Mouse (Mus musculus) gastrocnemius, postnatal 36 days (tissue): ENCODE results near the gene Gm6614. TPM values are rescaled to one million over a fixed set of nuclear protein-coding genes. Genes with fewer than 3 reads are reported as not detected.
"Not testable (repeated sequence)": the region's sequence is repeated elsewhere in the genome, so short reads cannot be mapped to it uniquely, and the experiment has no call there.

ENCODE experiments used
- DNase-seq, 2 experiments: peaks; one replicate each; pipeline ENCODE4 v3.0.0; 2022
- intact Hi-C: fragments of 180-260 bp; cut with DNase I; formaldehyde crosslinking; loops from one replicate; pipeline ENCODE4 v1.15.1; 2025
- long read RNA-seq, 2 experiments: library from polyadenylated mRNA; stranded (forward); transcript quantifications; one replicate each; pipeline ENCODE4 v2.0.0; 2021
- total RNA-seq, 2 experiments: library from RNA; stranded (reverse); gene quantifications; 2 replicates each; pipeline ENCODE4 v1.2.3; 2021

Gm6614 gene
- not detected for total RNA-seq
- long read RNA-seq, experiment 1 = 0 reads
- long read RNA-seq, experiment 2 = 0 reads

DNA sequence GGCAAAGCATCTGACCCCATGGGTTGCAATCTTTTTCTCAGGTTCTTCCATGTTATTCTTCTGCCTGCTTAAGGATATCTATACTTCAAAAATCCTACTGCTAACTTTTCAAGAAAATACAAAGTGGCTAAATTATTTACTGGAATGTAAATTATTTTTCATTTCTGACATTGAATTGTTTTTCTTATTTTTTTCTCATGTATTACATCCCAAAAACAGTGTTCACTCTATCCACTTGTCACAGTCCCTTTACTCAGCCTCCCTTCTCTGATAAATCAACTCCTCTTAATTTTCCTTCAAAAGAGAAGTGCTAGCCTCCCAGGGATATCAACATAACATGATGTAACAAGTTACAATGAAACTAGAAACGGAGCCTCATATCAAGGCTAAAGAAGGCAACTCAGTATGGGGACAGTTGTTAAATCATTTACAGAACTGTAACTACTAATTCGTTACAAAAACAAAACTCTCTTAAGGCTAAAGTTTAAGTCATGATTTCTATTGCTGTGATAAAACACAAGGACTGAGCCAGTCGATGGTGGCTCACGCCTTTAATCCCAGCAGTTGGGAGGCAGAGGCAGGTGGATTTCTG is at the start of gene Gm6614:
TSS of gene Gm6614 (minus strand) at position 51 of the 592 bp plus-strand sequence.
- DNase-seq = no peak
- intact Hi-C loops = no loop called here

DNA sequence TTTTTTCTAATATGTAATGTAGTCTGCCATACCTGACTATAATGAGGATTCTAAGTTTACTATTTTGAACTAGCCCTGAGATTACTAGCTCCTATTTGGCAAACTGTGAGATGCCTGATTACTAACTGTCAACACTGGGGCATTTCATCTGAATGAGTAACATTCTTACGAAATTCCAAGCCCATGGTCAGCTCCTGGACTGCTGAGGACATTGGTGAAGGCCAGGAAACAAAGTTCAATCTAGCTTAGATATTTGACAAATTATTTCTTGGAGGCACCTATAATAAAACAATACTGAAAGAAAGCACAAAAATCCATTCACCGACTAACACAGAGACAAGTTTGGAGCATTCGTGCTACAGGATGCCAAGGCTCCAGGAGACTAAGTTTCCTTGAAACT is 47.1 kb upstream of the Gm6614 start:
- DNase-seq, intact Hi-C loops: not testable (repeated sequence)

DNA sequence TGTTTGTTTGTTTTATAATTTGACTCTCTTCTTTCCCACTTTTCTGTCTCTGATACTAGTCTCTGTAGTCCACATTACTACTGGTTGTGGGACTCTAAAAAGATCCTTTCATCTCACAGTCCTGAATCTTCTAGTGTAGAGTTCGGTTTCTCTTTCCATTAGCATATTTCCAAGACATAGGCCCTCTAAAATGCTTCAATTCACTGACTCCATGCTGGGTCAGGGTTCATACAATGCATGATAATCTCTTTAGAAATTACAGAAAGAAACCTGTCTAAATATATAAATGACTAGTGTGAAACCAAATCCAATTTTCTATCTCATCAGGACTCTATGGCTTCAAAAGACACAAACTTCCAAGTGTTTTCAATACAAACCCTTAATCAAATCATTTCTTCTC is 36.5 kb upstream of the Gm6614 start:
- no peak for DNase-seq
- intact Hi-C loops = no loop called here

DNA sequence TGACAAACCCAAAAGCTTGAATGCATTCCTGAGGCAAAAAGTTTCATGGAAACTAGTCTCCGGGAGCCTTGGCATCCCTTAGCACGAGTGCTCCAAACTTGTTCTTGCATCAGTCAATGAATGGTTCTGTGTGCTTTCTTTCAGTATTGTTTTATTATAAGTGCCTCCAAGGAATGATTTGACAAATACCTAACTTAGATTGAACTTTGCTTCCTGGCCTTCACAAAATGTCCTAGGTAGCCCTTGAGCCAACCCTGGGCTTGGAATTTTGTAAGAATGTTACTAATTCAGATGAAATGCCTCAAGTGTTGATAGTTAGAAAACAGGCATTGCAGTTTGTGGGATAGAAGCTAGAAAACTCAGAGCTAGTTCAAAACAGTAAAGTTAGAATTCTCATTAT is 34.5 kb upstream of the Gm6614 start:
- intact Hi-C loops = no loop called here
- DNase-seq = no peak

DNA sequence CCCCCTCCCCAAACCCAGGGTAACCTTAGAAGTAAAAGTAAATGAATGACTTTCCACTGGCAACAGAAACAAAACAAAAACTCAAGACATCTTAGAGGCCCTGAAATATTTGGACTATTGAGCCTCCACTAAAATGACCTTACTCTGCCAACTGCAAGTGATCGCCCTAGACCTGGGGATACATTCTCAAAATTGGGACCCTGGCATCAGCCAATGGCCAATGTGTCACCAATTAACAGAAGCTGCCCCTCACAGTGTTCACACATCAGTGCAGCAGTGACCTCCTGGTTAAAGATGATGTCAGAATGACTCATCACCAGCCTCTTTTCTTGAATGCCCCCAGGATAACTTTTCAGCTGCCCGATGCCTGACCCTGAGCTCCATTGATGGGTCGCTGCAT is 30.7 kb upstream of the Gm6614 start:
- no peak for DNase-seq
- intact Hi-C loops = no loop called here

DNA sequence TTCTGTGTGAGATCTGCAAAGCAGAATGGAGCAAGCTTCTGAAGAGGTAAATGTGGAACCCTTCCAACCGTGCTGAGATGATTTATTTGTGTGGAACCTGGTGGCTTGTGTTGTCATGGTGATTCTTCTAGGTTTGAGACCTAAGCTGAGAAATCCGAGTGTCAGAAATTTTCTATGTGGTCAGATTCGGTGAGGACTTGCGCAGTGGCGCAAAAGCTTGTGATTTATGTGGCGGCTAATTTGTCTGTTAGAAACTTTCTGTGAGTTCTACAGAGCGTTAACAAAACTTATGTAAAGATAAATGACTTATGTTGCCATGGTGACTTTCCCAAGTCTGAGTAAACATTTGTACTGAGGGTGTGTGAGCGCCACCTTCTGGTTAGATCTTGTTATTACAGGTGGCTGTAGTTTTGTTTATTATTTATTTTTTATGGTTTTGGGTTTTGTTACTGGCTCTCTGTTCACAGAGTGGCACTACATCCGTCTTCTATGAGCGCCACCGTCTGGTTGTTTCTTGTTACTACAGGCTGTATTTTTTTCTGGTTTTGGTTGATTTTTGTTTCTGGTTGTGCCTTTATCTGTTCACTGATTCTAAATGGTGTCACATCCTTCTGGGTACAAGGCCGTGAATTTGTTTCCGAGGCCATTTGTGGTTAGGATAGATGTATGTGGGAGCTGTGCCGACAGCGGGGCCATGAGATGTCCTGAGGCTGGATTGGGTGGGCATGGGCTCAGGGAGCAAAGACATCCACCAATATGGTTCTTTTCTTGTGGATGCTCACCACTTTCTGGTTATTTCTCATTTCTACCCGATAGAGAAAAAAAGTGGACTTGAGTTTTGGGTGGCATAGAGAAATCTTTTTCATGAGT is 29.3 kb upstream of the Gm6614 start:
- no peak for DNase-seq
- intact Hi-C loops = no loop called here

DNA sequence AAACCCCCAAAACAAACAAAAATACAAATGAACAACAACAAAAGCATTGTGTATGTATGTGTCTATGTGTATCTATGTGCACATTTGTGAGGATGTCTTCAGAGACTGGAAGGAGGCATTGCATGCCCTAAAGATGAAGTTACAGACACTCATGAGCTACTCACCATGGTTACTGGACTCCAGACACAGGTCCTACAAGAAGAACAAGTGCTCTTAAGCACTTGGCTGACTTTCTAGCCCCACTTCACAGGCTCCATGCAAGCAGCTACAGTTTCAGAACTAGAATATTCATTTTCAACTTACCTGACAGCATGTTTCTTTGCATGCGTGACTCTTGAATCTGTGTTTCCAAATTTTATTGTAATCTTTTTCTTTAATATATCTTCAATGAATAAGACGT is 24.6 kb upstream of the Gm6614 start:
- no peak for DNase-seq
- intact Hi-C loops = no loop called here

DNA sequence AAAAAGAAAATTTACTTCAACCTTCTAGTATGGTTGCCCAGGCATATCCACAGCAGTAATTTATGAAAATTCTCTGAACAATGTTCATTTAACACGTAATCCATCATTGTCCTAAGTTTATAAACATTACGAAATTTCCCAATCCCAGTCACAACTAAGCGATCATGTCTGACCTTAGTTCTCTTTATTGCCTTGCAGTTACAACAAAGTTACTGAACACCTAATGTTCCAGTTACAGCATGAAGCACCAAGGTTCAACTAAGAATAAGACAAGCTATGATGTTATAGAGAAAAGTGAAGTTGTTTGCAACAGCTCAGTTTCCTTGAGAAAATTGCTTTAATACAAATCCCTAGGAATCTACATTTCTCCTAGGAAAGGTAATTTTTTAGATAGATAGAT is 10.5 kb upstream of the Gm6614 start:
- intact Hi-C loops = no loop called here
- DNase-seq = no peak

DNA sequence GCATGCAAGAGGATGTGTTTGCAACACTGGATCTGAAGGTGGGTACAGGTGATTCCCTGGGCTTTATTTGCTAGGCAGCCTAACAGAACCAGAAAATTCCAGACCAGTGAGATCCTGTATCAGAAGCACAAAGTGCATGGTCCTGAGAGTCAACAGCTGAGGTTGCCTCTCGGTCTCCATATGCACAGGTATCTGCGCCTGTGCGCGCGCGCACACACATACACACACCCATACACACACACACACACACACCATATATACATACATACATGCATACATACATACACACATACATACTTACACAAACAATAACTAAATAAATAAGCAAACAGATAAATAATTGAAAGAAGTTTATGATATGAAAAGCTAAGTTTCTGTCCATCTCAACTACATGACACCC is 24.4 kb downstream of the Gm6614 start:
- no peak for DNase-seq
- intact Hi-C loops = no loop called here

DNA sequence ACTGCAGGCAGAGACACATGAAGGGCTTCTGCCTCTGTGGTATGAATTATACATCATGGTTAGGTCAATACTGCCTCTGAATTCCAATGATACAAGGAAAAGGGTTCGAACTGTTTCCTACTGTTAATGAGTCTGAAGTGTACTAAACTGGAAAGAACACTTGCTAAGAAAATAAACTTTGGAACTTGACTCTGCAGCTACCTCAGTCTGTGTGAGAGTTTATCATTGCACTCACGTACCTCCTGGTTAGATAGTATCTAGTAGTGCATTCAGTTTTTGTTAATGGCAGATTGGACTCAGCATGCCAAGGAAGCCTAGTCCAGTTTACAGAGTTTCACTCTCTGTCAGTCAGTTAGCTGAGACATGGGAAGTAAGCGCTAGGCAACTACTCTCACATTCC is 26.6 kb downstream of the Gm6614 start:
- intact Hi-C loops = no loop called here
- no peak for DNase-seq

DNA sequence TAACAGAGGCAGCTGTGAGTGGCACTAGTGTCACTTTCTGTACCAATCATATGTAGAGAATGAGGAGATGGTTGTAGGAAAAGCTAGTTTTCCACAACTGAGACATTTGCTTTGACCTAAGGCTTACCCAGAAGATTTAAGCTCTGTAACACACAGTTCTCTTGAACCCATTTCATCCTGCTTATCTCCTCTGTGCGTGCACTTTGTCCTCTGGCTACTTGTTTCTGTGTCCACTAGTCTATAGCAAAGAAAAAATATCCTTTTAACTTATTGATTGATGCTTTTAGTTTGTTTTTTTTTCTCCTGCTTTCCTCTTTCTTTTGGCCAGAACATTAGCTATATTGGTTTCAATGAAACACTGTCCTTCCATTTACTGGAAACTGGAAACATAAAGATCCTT is 48.8 kb downstream of the Gm6614 start:
- intact Hi-C loops = no loop called here
- no peak for DNase-seq

DNA sequence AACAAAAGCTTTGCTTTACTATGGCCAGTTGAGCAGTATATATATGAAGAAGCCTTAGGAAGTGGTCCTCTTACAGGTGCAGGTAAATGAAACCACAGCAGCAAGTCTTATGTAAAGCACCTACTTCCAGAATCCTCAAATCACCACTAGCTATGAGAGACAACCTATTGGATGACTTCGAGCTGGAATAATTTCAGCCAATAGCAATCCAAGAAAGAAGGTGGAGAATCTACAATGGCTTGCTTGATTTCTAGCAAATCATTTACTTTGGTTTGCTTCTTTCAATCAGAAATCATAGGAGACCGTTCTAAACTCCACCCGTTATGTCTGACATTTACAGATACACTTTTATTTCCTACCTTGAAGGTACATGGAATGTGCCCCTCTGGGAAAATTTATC is 49.4 kb downstream of the Gm6614 start:
- intact Hi-C loops = no loop called here
- no peak for DNase-seq

DNA sequence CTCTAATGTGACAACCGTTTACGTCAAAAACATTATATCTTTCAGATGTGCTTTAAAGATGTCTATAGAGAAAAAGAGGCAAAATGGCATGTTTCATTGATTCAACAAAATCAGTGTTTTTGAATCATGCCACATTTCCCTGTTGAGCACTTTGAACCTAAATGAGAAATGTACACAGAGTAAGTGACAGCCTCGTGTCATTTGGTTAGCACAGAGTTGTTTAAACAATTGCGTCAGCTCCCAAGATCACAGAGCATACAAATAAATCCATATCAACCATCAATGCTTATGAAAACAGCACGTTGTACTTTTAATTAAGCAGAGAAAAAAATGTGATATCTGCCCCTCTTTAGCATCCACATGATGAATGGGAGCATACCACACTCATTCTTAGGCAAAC is 50.7 kb downstream of the Gm6614 start:
- no peak for DNase-seq
- intact Hi-C loops = no loop called here

DNA sequence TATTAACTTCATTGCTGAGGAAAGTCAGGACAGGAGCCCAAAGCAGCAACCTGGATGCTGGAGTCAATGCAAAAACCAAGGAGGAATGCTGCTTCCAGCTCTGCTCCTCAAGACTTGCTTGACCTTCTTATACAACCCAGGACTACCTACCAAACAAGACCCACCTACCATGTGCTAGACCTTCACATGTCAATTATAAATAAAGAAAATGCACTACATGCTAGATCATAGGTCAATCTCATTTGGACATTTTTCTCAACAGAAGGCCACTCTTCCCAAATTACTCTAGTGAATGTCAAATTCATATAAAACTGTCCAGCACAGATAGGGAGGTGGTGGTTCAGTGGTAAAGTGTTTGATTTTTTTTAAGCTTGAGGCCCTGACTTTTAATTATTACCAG is 64.4 kb downstream of the Gm6614 start, which contains the start of gene Slco1a1:
TSS of gene Slco1a1 (minus strand) at position 101 of the 400 bp plus-strand sequence.
- intact Hi-C loops = no loop called here
- DNase-seq = no peak

DNA sequence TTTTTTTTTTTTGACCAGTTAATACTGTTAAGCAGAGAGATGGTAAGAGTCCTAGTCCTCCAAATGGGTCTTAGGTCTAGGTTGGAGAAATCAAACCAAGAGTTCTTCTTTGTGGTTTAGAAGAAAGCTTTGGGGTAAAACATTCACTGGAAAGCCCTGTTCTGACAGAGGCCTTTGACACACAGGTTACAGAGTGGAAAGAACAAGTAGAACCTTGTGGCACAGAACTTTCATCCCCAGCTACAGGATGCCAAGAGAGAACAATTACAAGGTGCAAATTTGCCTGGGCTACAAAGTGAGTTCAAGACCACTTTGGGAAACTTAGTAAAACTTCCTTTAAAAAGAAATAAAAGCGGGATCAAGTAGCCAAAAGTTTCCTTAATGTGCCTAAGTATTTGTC is 70.8 kb downstream of the Gm6614 start:
- no peak for DNase-seq
- intact Hi-C loops = no loop called here

Other genes starting within 250 kb of the Gm6614 start
- gene Gm5724, start 237.6 kb downstream of the Gm6614 start, total RNA-seq = not detected
- gene Slco1a4, start 155.2 kb downstream of the Gm6614 start, total RNA-seq = under 1 TPM in 1 of 2 experiments, not detected in 1; 0.12 TPM
- not detected for gene Slco1a1, start 64.5 kb downstream of the Gm6614 start, total RNA-seq
- not detected for gene Slco1a6, start 197.1 kb upstream of the Gm6614 start, total RNA-seq